ENCODE assay signal across 14 mouse cellular contexts in the genomic region with DNA sequence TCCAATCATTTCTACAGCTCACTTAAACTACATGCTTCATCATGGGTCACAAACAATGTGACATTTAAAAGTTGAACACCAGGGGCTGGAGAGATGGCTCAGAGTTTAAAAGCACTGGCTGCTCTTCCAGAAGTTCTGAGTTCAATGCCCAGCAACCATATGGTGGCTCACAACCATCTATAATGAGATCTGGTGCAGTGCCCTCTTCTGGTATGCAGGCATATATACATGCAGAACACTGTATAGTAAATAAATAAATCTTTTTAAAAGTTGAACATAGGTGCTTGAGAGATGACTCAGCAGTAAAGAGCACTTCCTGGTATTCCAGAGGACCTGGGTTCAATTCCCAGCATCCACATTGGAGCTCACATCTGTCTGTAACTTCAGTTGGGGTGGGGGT. TPM values are rescaled to one million over a fixed set of nuclear protein-coding genes. Genes with fewer than 3 reads are reported as not detected.
DNase-seq lines count a peak whose midpoint lies in the region; ATAC-seq and TF ChIP-seq lines count a peak whose summit lies in the region.
"Had no signal": no experiment of that assay in that cellular context is flagged by ENCODE, and none has a peak within 500 bp of the region (broad histone marks: within the 10 kb centered on the region; RNA-seq: fewer than 3 reads in every experiment).

No protein-coding gene starts in this region.

- no peak overlapping the region for H3K4me3 ChIP-seq in gastrocnemius, adult 2 months
- no peak overlapping the region for H3K4me3 ChIP-seq in hindbrain, embryonic 16.5 days (ENCODE audit: low read length)
- H3K4me3 ChIP-seq: forebrain, embryonic 10.5 days; hindbrain, embryonic 12.5 days; megakaryocyte, embryonic 14.5 days had no signal

- H3K4me1 ChIP-seq in hindbrain, embryonic 16.5 days (ENCODE audit: control insufficient read depth, insufficient read depth, low read depth, low read length): no peaks in the 10 kb centered on the region
- H3K4me1 ChIP-seq: hindbrain, embryonic 12.5 days had no signal

- H3K9me3 ChIP-seq in hindbrain, embryonic 16.5 days (ENCODE audit: control insufficient read depth, low read length): no peaks in the 10 kb centered on the region
- H3K9me3 ChIP-seq: hindbrain, embryonic 12.5 days; megakaryocyte, embryonic 14.5 days had no signal

- intact Hi-C loops in gastrocnemius, adult 2 months (cut with DNase I): no loop called here
- intact Hi-C loops in gastrocnemius, postnatal 14 days (cut with DNase I; ENCODE audit: low total_unique reads): no loop called here

- peak; percentile 12; the same call in 1 of the 2 replicates for TF ChIP-seq CTCF in gastrocnemius, adult 2 months (IDR thresholded peaks at IDR 0.05)

- no peaks in the 10 kb centered on the region for H3K27me3 ChIP-seq in hindbrain, embryonic 16.5 days (replicated peaks; ENCODE audit: control insufficient read depth, insufficient read depth, low read length)
- H3K27me3 ChIP-seq: hindbrain, embryonic 12.5 days; megakaryocyte, embryonic 14.5 days had no signal

- no peak overlapping the region for H3K9ac ChIP-seq in hindbrain, embryonic 16.5 days (ENCODE audit: low read depth, low read length)
- H3K9ac ChIP-seq: hindbrain, embryonic 12.5 days had no signal

- DNase-seq in gastrocnemius, adult 2 months: no peak
- DNase-seq in gastrocnemius, postnatal 14 days: no peak
- peak; percentile 40 for DNase-seq in thymus, postnatal 0 days (ENCODE audit: low spot score)
- DNase-seq in thymus, postnatal 25 days: no peak
- peak; percentile 6 for DNase-seq in brain, adult 2 months (ENCODE audit: low read depth, low spot score)
- DNase-seq in frontal cortex, adult 2 months (ENCODE audit: extremely low spot score in 1 of 2, low spot score in 1 of 2): no peak
- DNase-seq: cerebellum, adult 9-10 months; kidney, adult 8-10 months; left cerebral cortex, postnatal 4 days had no signal

- no peaks in the 10 kb centered on the region for H3K36me3 ChIP-seq in hindbrain, embryonic 16.5 days (ENCODE audit: control insufficient read depth, insufficient read depth, low read length)
- H3K36me3 ChIP-seq: hindbrain, embryonic 12.5 days had no signal

- ATAC-seq in hindbrain, embryonic 16.5 days: no peak
- no peak for ATAC-seq in megakaryocyte-erythroid progenitor cell, adult 5-6 weeks (replicated peaks; ENCODE audit: low FRiP score, low TSS enrichment, poor library complexity, severe bottlenecking)

- H3K4me2 ChIP-seq in hindbrain, embryonic 16.5 days (ENCODE audit: low read length): no peak overlapping the region
- H3K4me2 ChIP-seq: hindbrain, embryonic 12.5 days had no signal

- no peak overlapping the region for H3K27ac ChIP-seq in gastrocnemius, adult 2 months
- H3K27ac ChIP-seq in hindbrain, embryonic 16.5 days (ENCODE audit: low read depth, low read length): no peak overlapping the region
- H3K27ac ChIP-seq: forebrain, embryonic 10.5 days; hindbrain, embryonic 12.5 days had no signal

RNA-seq across cellular contexts. Expression of a gene that starts 54.0 kb away (rescaled TPM):
- total RNA-seq in gastrocnemius, adult 2 months (2021): 10 to 100 TPM; 68.2 to 85.6 TPM
- total RNA-seq in gastrocnemius, postnatal 14 days (2021): 10 to 100 TPM; 65.8 to 79.6 TPM
- polyA plus RNA-seq in thymus, postnatal 0 days (2015; fragmentation: Nextera tagmentation; extraction: Ambion mirVana): 118 and 126 TPM in 2 replicates
- 88.7 and 97.4 TPM in 2 replicates for polyA plus RNA-seq in hindbrain, embryonic 16.5 days (2015; fragmentation: Nextera tagmentation; extraction: Ambion mirVana)
- polyA plus RNA-seq in frontal cortex, adult 2 months (2012; rRNA removed): 38.9 and 40.7 TPM in 2 replicates
- 71.7 and 71.9 TPM in 2 replicates for total RNA-seq in megakaryocyte-erythroid progenitor cell, adult 5-6 weeks (2014; fragmentation: Nextera tagmentation)
- total RNA-seq in megakaryocyte-erythroid progenitor cell, adult 5-6 weeks (2017): 259 and 282 TPM in 2 replicates

Comparison
In these comparisons a context has a peak if more than half of its experiments do, and no peak if none do; other contexts are left out.
1. DNase-seq: peak in thymus, postnatal 0 days (single experiment) and brain, adult 2 months (single experiment); none in gastrocnemius, adult 2 months (single experiment), gastrocnemius, postnatal 14 days (single experiment), thymus, postnatal 25 days (single experiment) and frontal cortex, adult 2 months (0 of 2).